Mouse (Mus musculus): Measurements from ENCODE around the gene Padi2. TPM values are rescaled to one million over a fixed set of nuclear protein-coding genes. Genes with fewer than 3 reads are reported as not detected.

Padi2 gene
- polyA plus RNA-seq, 2 experiments = 1.0 to 1.8 TPM

DNA sequence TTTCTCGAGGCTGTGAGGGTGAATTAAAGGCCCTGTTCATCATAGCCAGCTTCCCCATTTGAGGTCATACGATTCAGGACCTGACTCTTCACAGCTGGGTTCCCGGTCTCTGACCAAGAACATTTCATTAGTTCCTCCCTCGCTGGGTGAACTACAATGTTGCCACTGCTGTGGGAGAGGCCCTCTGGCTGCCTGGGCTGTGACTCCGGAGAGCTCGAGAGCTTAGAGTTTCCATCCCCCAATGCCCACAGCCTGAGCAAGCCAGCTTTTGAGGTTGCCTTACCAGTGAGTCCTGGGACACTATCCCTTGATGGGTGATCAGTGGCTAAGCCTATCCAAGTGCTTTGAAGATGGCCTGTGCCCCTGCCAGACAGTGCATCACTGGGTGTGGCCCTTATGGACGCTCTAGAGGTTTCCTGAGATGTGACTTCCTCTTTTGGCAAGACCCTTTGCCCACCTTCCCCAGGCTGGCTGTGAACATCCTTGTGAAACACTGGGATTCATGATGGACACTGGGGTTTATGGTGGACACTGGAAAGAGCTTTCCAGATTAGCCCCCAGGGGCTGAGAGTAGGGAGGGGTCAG is 82.7 kb downstream of the Padi2 start:
- H3K4me2 ChIP-seq (ENCODE audit: low read depth) = peak overlapping the region; percentile 92
- DNase-seq (ENCODE audit: low read depth in 3 of 3, low spot score in 3 of 3) (no peak), ATAC-seq (ENCODE audit: insufficient read depth) (no peak)
- no peak overlapping the region for H3K27ac ChIP-seq
- 15% methylated on average over 7 of the region's 7 CpGs for WGBS (ENCODE audit: insufficient replicate concordance)
- no peak overlapping the region for H3K4me3 ChIP-seq (ENCODE audit: insufficient read depth in 1 of 2, low read depth in 2 of 2, low read length in 2 of 2)
- no peaks in the 10 kb centered on the region for H3K36me3 ChIP-seq (replicated peaks; ENCODE audit: control insufficient read depth, insufficient read depth, low read depth)
- TF ChIP-seq EP300 (IDR thresholded peaks at IDR 0.05; ENCODE audit: low read depth) (no peak), CTCF (IDR thresholded peaks at IDR 0.05; ENCODE audit: low read depth) (no peak)
- H3K9me3 ChIP-seq (ENCODE audit: control insufficient read depth, low read length) = no peaks in the 10 kb centered on the region
- no peaks in the 10 kb centered on the region for H3K27me3 ChIP-seq (ENCODE audit: control insufficient read depth, insufficient read depth, low read length)
- H3K9ac ChIP-seq (replicated peaks) = no peak overlapping the region
- H3K4me1 ChIP-seq (replicated peaks; ENCODE audit: control insufficient read depth in 2 of 2, insufficient read depth in 2 of 2, low read length in 1 of 2) = peaks cover 0 to 7% of the 10 kb centered on the region in 2 experiments; a peak in 2 of 4 replicates

GRCm38 (mm10) chr4:140989447-140989846 is 83.3 kb downstream of the Padi2 start:
- no peak overlapping the region for H3K27ac ChIP-seq
- no peaks in the 10 kb centered on the region for H3K9me3 ChIP-seq (ENCODE audit: control insufficient read depth, low read length)
- ATAC-seq (ENCODE audit: insufficient read depth) (no peak), DNase-seq (ENCODE audit: low read depth in 3 of 3, low spot score in 3 of 3) (no peak)
- H3K4me3 ChIP-seq (ENCODE audit: insufficient read depth in 1 of 2, low read depth in 2 of 2, low read length in 2 of 2) = no peak overlapping the region
- H3K4me2 ChIP-seq (ENCODE audit: low read depth) = peak overlapping the region; percentile 15; the same call in 1 of the 2 replicates
- WGBS (ENCODE audit: insufficient replicate concordance) = 72% methylated on average over 14 of the region's 14 CpGs
- H3K36me3 ChIP-seq (replicated peaks; ENCODE audit: control insufficient read depth, insufficient read depth, low read depth) = no peaks in the 10 kb centered on the region
- no peak overlapping the region for H3K9ac ChIP-seq (replicated peaks)
- no peaks in the 10 kb centered on the region for H3K27me3 ChIP-seq (ENCODE audit: control insufficient read depth, insufficient read depth, low read length)
- no peak for TF ChIP-seq CTCF (IDR thresholded peaks at IDR 0.05; ENCODE audit: low read depth)
- peaks cover 0 to 7% of the 10 kb centered on the region in 2 experiments; a peak in 2 of 4 replicates for H3K4me1 ChIP-seq (replicated peaks; ENCODE audit: control insufficient read depth in 2 of 2, insufficient read depth in 2 of 2, low read length in 1 of 2)

DNA sequence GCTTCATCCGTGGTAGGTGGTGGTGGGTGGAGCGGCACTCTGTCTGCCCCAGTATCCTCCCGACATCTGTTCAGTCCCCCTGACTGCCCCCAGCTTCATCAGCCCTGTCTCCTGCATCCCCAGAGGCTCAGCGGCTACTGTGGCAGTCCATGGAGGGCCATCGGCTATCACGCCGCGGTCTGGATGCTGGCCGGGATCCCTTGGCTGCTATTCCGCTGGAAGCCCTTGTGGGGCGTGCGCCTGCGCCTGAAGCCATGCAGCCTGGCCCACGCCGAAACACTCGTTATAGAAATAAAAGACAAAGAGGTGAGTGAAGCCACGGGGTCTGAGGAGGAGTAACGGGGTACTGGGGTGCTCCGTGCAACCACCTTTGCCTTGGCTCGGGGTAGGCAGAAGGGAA is 86.1 kb downstream of the Padi2 start:
- no peak for TF ChIP-seq EP300 (IDR thresholded peaks at IDR 0.05; ENCODE audit: low read depth)
- TF ChIP-seq CTCF (IDR thresholded peaks at IDR 0.05; ENCODE audit: low read depth) = no peak
- ATAC-seq (ENCODE audit: insufficient read depth) (no peak), DNase-seq (ENCODE audit: low read depth in 3 of 3, low spot score in 3 of 3) (no peak)
- Histone ChIP-seq H3K27me3 (ENCODE audit: control insufficient read depth, insufficient read depth, low read length) (no peaks in the 10 kb centered on the region), H3K36me3 (replicated peaks; ENCODE audit: control insufficient read depth, insufficient read depth, low read depth) (no peaks in the 10 kb centered on the region; the same call in 1 of the 2 replicates), H3K4me2 (ENCODE audit: low read depth) (no peak overlapping the region), H3K4me1 (replicated peaks; ENCODE audit: control insufficient read depth in 2 of 2, insufficient read depth in 2 of 2, low read length in 1 of 2) (peaks cover 0 to 6% of the 10 kb centered on the region in 2 experiments; a peak in 2 of 4 replicates), H3K4me3 (ENCODE audit: insufficient read depth in 1 of 2, low read depth in 2 of 2, low read length in 2 of 2) (no peak overlapping the region), H3K9me3 (ENCODE audit: control insufficient read depth, low read length) (no peaks in the 10 kb centered on the region), H3K27ac (no peak overlapping the region), H3K9ac (replicated peaks) (no peak overlapping the region)
- WGBS (ENCODE audit: insufficient replicate concordance) = 86% methylated on average over 20 of the region's 20 CpGs

- TF ChIP-seq CTCF (IDR thresholded peaks at IDR 0.05; ENCODE audit: low read depth) = no peak
- Histone ChIP-seq H3K36me3 (replicated peaks; ENCODE audit: control insufficient read depth, insufficient read depth, low read depth) (no peaks in the 10 kb centered on the region; the same call in 1 of the 2 replicates), H3K4me3 (ENCODE audit: insufficient read depth in 1 of 2, low read depth in 2 of 2, low read length in 2 of 2) (no peak overlapping the region), H3K4me1 (replicated peaks; ENCODE audit: control insufficient read depth in 2 of 2, insufficient read depth in 2 of 2, low read length in 1 of 2) (no peaks in the 10 kb centered on the region), H3K4me2 (ENCODE audit: low read depth) (no peak overlapping the region), H3K27ac (no peak overlapping the region), H3K9ac (replicated peaks) (no peak overlapping the region), H3K27me3 (ENCODE audit: control insufficient read depth, insufficient read depth, low read length) (no peaks in the 10 kb centered on the region), H3K9me3 (ENCODE audit: control insufficient read depth, low read length) (no peaks in the 10 kb centered on the region)
- DNase-seq (ENCODE audit: low read depth in 3 of 3, low spot score in 3 of 3) (no peak), ATAC-seq (ENCODE audit: insufficient read depth) (no peak)
- 75% methylated on average over 8 of the region's 8 CpGs for WGBS (ENCODE audit: insufficient replicate concordance)
Measured at GRCm38 (mm10) chr4:140993846-140994245, 87.7 kb downstream of the Padi2 start.

DNA sequence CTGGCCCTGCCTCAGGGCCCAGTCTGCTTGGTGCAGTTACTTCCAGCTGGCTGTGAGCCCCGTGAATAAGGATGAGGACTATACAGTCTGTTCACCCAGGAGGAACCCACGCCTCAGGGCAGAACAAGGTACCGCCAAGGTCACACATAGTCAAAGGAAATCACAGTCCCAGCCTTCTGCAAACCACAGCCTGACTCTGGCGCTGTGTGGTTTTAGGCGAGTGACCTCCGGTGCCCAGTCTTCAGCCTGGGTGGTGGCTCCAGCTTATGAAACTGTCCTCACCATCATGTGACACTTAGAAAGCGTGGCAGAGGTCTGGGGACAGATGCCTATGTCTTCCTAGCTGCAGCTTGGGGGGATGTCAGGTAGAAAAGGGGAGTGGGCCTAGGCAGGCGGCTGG is 89.7 kb downstream of the Padi2 start:
- no peak overlapping the region for H3K4me3 ChIP-seq (ENCODE audit: insufficient read depth in 1 of 2, low read depth in 2 of 2, low read length in 2 of 2)

More for the DNA sequence above, 89.7 kb downstream of the Padi2 start:
- Histone ChIP-seq H3K4me1 (replicated peaks; ENCODE audit: control insufficient read depth in 2 of 2, insufficient read depth in 2 of 2, low read length in 1 of 2) (no peaks in the 10 kb centered on the region), H3K4me2 (ENCODE audit: low read depth) (no peak overlapping the region), H3K9me3 (ENCODE audit: control insufficient read depth, low read length) (no peaks in the 10 kb centered on the region), H3K27me3 (ENCODE audit: control insufficient read depth, insufficient read depth, low read length) (no peaks in the 10 kb centered on the region), H3K9ac (replicated peaks) (no peak overlapping the region), H3K27ac (no peak overlapping the region), H3K36me3 (replicated peaks; ENCODE audit: control insufficient read depth, insufficient read depth, low read depth) (no peaks in the 10 kb centered on the region; the same call in 1 of the 2 replicates)
- no peak for DNase-seq (ENCODE audit: low read depth in 3 of 3, low spot score in 3 of 3)
- ATAC-seq (ENCODE audit: insufficient read depth) = no peak
- no peak for TF ChIP-seq CTCF (IDR thresholded peaks at IDR 0.05; ENCODE audit: low read depth)
- no peak for TF ChIP-seq EP300 (IDR thresholded peaks at IDR 0.05; ENCODE audit: low read depth)
- WGBS (ENCODE audit: insufficient replicate concordance) = 78% methylated on average over 8 of the region's 8 CpGs

Data from liver, embryonic 14.5 days (tissue).